Mouse (Mus musculus): Measurements from ENCODE around the gene Prss33.

DNA sequence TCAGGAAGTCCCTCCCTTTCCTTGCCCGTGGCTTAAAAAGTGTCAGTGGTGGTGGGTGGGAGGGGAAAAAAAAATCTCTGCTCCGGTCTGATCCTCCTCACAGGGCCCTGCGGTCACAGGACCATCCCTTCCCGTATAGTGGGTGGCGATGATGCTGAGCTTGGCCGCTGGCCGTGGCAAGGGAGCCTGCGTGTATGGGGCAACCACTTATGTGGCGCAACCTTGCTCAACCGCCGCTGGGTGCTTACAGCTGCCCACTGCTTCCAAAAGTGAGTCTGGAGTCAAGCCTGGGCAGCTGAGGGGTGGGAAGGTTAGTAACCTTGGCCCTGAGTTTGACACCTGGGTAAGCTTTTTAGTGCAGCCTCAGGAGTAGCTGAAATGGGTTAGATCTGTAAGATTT lies 32.7 kb upstream of the Prss33 start:
- TF ChIP-seq POLR2A (IDR thresholded peaks at IDR 0.05; ENCODE audit: borderline replicate concordance, extremely low read depth, insufficient read depth, insufficient read length, poor library complexity, severe bottlenecking): no peak
- no peak for TF ChIP-seq CTCF (IDR thresholded peaks at IDR 0.05; ENCODE audit: borderline replicate concordance, extremely low read depth, insufficient read depth, insufficient read length)
